Mouse (Mus musculus) forebrain, embryonic 10.5 days (tissue): ENCODE measurements around the gene Wdr95. TPM values are rescaled to one million over a fixed set of nuclear protein-coding genes. Genes with fewer than 3 reads are reported as not detected.
A peak's percentile ranks its signal among the peaks of the same experiment; 100 is the strongest.

Experiments
- DNase-seq: peaks from one replicate; pipeline ENCODE4 v3.0.0-alpha.2; 2017; ENCODE audit warnings: low spot score; ENCODE audit errors: extremely low spot score
- H3K27ac ChIP-seq: fragments of 300-500 bp; sonication (generic); 2 replicates; pipeline ENCODE4 v1.5.1; 2016; ENCODE audit warnings: mild to moderate bottlenecking
- H3K27me3 ChIP-seq: fragments of 300-500 bp; sonication (generic); 2 replicates; pipeline ENCODE4 v1.6.1; 2016; ENCODE audit warnings: mild to moderate bottlenecking; ENCODE audit not compliant: poor library complexity, severe bottlenecking
- H3K36me3 ChIP-seq: fragments of 300-500 bp; sonication (generic); replicated peaks from 2 replicates; pipeline ENCODE4 v1.6.1; 2016; ENCODE audit warnings: mild to moderate bottlenecking, moderate library complexity
- H3K4me1 ChIP-seq: fragments of 300-500 bp; sonication (generic); 2 replicates; pipeline ENCODE4 v1.6.1; 2016
- H3K4me3 ChIP-seq: fragments of 300-500 bp; sonication (generic); 2 replicates; pipeline ENCODE4 v1.5.1; 2016; ENCODE audit warnings: mild to moderate bottlenecking, moderate library complexity
- H3K9me3 ChIP-seq: fragments of 300-500 bp; sonication (generic); 2 replicates; pipeline ENCODE4 v1.6.1; 2016; ENCODE audit warnings: mild to moderate bottlenecking, moderate library complexity
- WGBS: fragments of 180-500 bp; shearing (Covaris S2); methylation state at CpG from one replicate; pipeline ENCODE4 v1.1.7; 2016; 5-methylcytosine and 5-hydroxymethylcytosine counted together
- polyA plus RNA-seq: library from polyadenylated mRNA; unstranded; fragments of >200 nt; fragmentation: Nextera tagmentation; extraction: Ambion mirVana; gene quantifications from 2 replicates; pipeline ENCODE4 v1.2.1, GENCODE M21; 2016

Gene Wdr95
- polyA plus RNA-seq, 1 experiment from 2014 or later: not detected

- Histone ChIP-seq H3K36me3 (peaks cover 92% of the 10 kb centered on the region), H3K4me1 (peaks cover 9% of the 10 kb centered on the region; the same call in 1 of the 2 replicates), H3K27me3 (no peaks in the 10 kb centered on the region), H3K4me3 (no peak overlapping the region), H3K27ac (no peak overlapping the region), H3K9me3 (no peaks in the 10 kb centered on the region)
- no peak for DNase-seq
- 96% methylated on average over 10 of the region's 10 CpGs for WGBS
These were observed 88.3 kb downstream of the Wdr95 start for GRCm38 (mm10) chr5:149616817-149617216.

DNA sequence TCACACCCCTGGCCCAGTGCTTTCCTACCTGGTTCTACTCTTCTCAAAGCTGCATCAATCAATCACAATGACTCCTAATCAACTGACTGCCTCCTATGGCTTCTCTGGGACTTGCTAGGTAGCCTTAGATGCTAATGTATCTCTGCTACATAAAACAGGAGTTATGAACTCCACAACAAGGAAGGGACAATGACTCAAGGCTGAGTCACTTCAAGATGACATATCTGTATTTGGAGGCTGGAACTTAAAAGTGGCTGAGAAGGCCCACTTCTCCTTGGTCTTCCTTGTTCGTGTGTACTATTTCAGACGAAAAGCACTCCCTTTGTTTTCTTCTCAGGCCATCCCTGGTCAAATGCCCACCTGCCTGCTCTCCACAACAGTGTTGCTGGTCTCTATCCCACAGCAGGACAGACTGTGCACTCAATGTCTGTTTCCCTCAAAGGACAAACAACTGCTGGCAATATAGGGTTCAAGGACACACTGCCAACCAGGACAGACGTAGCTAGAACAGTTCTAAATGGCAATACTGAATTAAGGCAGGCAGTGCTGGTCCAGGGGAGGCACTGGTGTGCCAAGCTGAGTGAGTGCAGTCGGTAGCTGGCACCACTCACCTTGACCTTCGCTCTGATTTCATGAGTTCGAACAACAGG is 89.4 kb downstream of the Wdr95 start:
- WGBS: 91% methylated on average over 6 of the region's 6 CpGs
- H3K4me1 ChIP-seq: no peaks in the 10 kb centered on the region
- no peaks in the 10 kb centered on the region for H3K27me3 ChIP-seq
- no peak overlapping the region for H3K4me3 ChIP-seq
- no peaks in the 10 kb centered on the region for H3K9me3 ChIP-seq
- peaks cover 99% of the 10 kb centered on the region for H3K36me3 ChIP-seq
- no peak overlapping the region for H3K27ac ChIP-seq
- no peak for DNase-seq

- no peak for DNase-seq
- Histone ChIP-seq H3K9me3 (no peaks in the 10 kb centered on the region), H3K36me3 (peaks cover 99% of the 10 kb centered on the region), H3K27ac (no peak overlapping the region), H3K4me3 (no peak overlapping the region), H3K4me1 (no peaks in the 10 kb centered on the region), H3K27me3 (no peaks in the 10 kb centered on the region)
- 85% methylated on average over 7 of the region's 7 CpGs for WGBS
These were observed 93.7 kb downstream of the Wdr95 start for GRCm38 (mm10) chr5:149622152-149622551.

DNA sequence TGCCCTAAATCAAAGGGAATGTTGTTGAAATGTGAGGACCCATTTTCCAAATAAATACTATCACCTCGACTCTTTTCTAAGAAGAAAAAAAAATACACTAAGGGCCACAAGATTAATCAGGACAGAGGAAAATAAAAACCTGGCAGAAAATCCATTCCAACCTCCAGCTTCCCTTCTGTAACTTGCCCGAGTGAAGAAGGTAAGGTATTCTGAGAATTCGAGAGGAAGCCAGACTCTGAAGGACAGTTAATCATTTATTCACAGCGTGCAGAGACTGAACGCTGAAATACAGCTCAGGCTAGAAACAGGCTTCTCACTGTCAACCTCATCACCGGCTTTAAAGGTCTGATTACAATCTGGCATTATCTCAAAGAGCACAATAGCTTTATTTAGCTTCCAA is 94.2 kb downstream of the Wdr95 start:
- DNase-seq: no peak
- no peaks in the 10 kb centered on the region for H3K4me1 ChIP-seq
- no peak overlapping the region for H3K27ac ChIP-seq
- 89% methylated on average over 6 of the region's 6 CpGs for WGBS
- no peaks in the 10 kb centered on the region for H3K27me3 ChIP-seq
- peaks cover 99% of the 10 kb centered on the region for H3K36me3 ChIP-seq
- H3K4me3 ChIP-seq: no peak overlapping the region
- no peaks in the 10 kb centered on the region for H3K9me3 ChIP-seq

DNA sequence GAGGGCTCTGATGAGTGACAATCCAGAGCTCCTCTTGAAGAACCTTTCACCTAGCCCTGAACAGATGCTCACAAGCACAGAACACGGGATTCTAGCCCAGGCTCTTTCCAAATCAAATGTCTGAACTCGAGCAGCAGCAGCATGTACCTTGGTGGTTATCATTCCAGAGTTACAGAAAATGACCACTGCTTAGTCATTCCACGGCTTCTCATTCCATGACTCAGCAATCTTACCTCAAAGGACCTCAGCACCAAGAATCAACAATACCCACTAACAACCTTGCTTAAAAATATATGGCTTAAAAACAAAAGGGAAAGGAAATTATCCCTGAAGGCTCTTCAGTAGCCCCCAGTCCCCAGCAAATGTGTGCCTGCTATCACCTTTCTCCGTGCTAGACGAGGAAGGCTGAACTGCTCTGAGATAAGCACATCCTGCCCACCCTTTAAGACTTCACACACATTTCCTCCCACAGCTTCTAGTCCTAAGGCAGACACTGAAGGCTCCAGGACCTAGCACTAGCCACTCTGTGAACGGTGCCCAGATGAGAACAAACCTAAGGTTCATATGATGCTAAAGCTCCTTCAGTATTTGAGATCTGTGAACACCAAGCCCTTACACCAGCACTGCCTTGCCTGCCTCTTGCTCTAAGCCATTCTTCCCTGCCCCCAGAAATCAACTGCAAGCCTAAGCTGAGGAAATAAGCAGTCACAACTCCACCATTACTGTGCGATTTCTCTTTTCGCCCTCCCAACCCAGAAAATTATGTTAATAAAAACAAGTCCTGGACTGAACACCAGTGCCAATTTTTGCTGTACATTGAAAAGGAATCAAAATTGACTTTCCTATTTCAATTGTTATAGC is 95.6 kb downstream of the Wdr95 start:
- no peak for DNase-seq
- Histone ChIP-seq H3K27me3 (no peaks in the 10 kb centered on the region), H3K9me3 (no peaks in the 10 kb centered on the region), H3K36me3 (peaks cover 98% of the 10 kb centered on the region), H3K27ac (no peak overlapping the region), H3K4me3 (no peak overlapping the region), H3K4me1 (no peaks in the 10 kb centered on the region)
- WGBS: 91% methylated on average over 8 of the region's 8 CpGs

GRCm38 (mm10) chr5:149625547-149625946 is 97.1 kb downstream of the Wdr95 start:
- H3K27ac ChIP-seq: no peak overlapping the region
- H3K36me3 ChIP-seq: peaks cover 98% of the 10 kb centered on the region
- no peak for DNase-seq
- no peaks in the 10 kb centered on the region for H3K4me1 ChIP-seq
- H3K9me3 ChIP-seq: no peaks in the 10 kb centered on the region
- no peak overlapping the region for H3K4me3 ChIP-seq
- no peaks in the 10 kb centered on the region for H3K27me3 ChIP-seq
- 93% methylated on average over 3 of the region's 3 CpGs for WGBS

- 81% methylated on average over 11 of the region's 11 CpGs for WGBS
- no peaks in the 10 kb centered on the region for H3K27me3 ChIP-seq
- peaks cover 51% of the 10 kb centered on the region for H3K36me3 ChIP-seq
- DNase-seq: no peak
- H3K4me1 ChIP-seq: peaks cover 31% of the 10 kb centered on the region
- peak overlapping the region; percentile 97 for H3K27ac ChIP-seq
- H3K4me3 ChIP-seq: peak overlapping the region; percentile 88
- no peaks in the 10 kb centered on the region for H3K9me3 ChIP-seq
These were observed 106.0 kb downstream of the Wdr95 start for GRCm38 (mm10) chr5:149634409-149635035.

DNA sequence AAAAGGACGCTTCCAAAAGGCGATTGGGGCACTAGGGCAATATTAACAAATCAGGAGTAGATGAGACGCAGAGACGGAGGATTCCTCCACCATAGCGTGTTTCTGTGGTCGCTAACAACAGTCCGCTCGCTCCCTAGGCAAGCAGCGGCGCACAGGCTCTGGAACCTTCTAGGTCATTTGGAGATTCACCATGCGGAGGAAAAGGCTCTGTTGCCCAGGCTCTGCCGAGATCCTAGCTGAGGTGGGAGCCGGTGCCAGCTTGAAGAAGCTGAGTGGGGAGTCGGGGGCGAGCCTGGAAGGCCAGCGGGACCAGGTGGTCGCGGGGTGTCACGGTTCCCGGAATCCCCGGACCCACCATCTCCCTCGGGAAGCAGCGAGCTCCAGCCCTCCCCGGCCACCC is 107.1 kb downstream of the Wdr95 start:
- Histone ChIP-seq H3K27me3 (no peaks in the 10 kb centered on the region), H3K9me3 (no peaks in the 10 kb centered on the region), H3K36me3 (peaks cover 41% of the 10 kb centered on the region), H3K27ac (peak overlapping the region; percentile 97), H3K4me1 (peaks cover 31% of the 10 kb centered on the region), H3K4me3 (peak overlapping the region; percentile 88)
- WGBS: 2% methylated on average over 24 of the region's 24 CpGs
- DNase-seq: no peak

GRCm38 (mm10) chr5:149636075-149636920 is 107.8 kb downstream of the Wdr95 start, which contains the start of gene Hsph1:
Gene Hsph1, minus strand, starts transcription at chr5:149636376.
- H3K4me3 ChIP-seq: peak within 1 kb of the TSS; percentile 88
- WGBS: under 1% methylated on average over 60 of the region's 60 CpGs
- peak; percentile 99 for DNase-seq
- peaks cover 33% of the 10 kb centered on the region for H3K36me3 ChIP-seq
- no peaks in the 10 kb centered on the region for H3K9me3 ChIP-seq
- peak within 1 kb of the TSS; percentile 97 for H3K27ac ChIP-seq
- peaks cover 31% of the 10 kb centered on the region for H3K4me1 ChIP-seq
- no peaks in the 10 kb centered on the region for H3K27me3 ChIP-seq

- H3K9me3 ChIP-seq: no peaks in the 10 kb centered on the region
- 71% methylated on average over 8 of the region's 8 CpGs for WGBS
- H3K27ac ChIP-seq: peak overlapping the region; percentile 97
- peaks cover 31% of the 10 kb centered on the region for H3K4me1 ChIP-seq
- H3K4me3 ChIP-seq: peak overlapping the region; percentile 88
- peaks cover 23% of the 10 kb centered on the region for H3K36me3 ChIP-seq
- DNase-seq: no peak
- no peaks in the 10 kb centered on the region for H3K27me3 ChIP-seq
These were observed 108.8 kb downstream of the Wdr95 start for GRCm38 (mm10) chr5:149637306-149637705.

DNA sequence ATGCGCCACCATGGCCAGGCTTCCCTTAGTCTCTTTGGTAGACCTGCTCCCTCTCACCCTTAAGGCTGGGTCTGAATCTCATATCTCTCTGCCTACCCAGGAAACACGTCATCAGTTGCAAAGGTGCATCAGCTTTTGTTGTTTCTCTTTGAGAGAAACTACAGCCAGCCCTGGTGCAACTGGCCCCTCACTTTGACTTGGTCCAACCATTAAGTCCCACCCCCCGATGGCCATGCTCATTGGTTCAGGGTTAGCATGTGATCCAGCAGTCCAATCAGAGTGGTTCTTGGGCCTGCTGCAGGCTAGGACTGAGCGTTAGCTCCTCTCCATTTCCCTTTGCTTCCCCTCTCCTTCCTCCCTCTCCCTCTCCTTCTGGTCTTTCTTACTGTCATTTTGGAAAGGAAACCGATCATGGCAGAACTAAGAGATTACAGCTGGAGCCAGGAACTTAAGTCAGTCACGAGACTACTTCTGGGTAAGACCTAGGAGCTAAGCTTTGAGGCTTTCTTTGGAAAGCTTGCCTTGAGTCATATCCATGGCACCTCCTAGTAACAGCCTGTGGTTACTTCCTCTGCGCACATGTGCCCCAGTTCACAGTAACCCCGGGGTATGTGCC is 112.9 kb downstream of the Wdr95 start:
- Histone ChIP-seq H3K27me3 (no peaks in the 10 kb centered on the region), H3K36me3 (no peaks in the 10 kb centered on the region), H3K4me3 (no peak overlapping the region), H3K27ac (no peak overlapping the region), H3K9me3 (no peaks in the 10 kb centered on the region), H3K4me1 (peaks cover 5% of the 10 kb centered on the region)
- 88% methylated on average over 8 of the region's 8 CpGs for WGBS
- no peak for DNase-seq

DNA sequence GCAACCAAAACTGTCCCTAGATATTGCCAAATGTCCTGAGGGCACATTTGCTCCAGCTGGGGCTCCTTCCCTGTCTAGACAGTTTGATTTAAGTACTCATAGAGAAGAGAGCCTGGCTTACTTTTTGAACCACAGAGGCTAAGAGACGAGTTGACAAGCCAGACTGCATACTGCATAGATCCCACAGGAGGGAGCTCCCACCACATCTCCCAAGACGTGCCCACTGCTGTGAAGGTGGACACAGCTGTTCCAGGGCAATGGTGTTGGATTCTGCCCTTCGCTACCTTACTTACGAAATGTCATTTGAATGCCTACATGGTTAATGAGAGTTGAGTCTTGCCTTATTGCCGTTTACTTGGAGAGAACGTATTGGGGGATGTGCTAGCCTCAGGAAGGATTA is 113.9 kb downstream of the Wdr95 start:
- H3K4me1 ChIP-seq: peaks cover 1% of the 10 kb centered on the region; the same call in 1 of the 2 replicates
- no peak overlapping the region for H3K27ac ChIP-seq
- H3K27me3 ChIP-seq: no peaks in the 10 kb centered on the region
- no peaks in the 10 kb centered on the region for H3K36me3 ChIP-seq
- H3K9me3 ChIP-seq: no peaks in the 10 kb centered on the region
- whole genome bisulfite sequencing: 61% methylated on average over 6 of the region's 6 CpGs
- no peak overlapping the region for H3K4me3 ChIP-seq
- DNase-seq: no peak
